Comparison of ENCODE assay signal across 8 mouse cellular contexts in genomic region chr8:84236998-84237473, GRCm38 (mm10). TPM values are rescaled to one million over a fixed set of nuclear protein-coding genes. Genes with fewer than 3 reads are reported as not detected.
A peak's percentile ranks its signal among the peaks of the same experiment; 100 is the strongest.
DNase-seq lines count a peak whose midpoint lies in the region; ATAC-seq and TF ChIP-seq lines count a peak whose summit lies in the region.

Zswim4 (minus strand) TSS chr8:84237055.

- TF ChIP-seq POLR2A in bone marrow macrophage, adult 2 months (IDR thresholded peaks at IDR 0.05; ENCODE audit: borderline replicate concordance, low read depth, low read length): no peak
- peak; percentile 63; the same call in 1 of the 2 replicates for TF ChIP-seq POLR2A in embryonic fibroblast, embryonic 13.5 days (IDR thresholded peaks at IDR 0.05; ENCODE audit: low read depth, low read length)

- peak within 1 kb of the TSS; percentile 74 for H3K4me3 ChIP-seq in bone marrow macrophage, adult 2 months (ENCODE audit: insufficient read depth, low read length)
- peak within 1 kb of the TSS; percentile 93 for H3K4me3 ChIP-seq in embryonic fibroblast, embryonic 13.5 days (ENCODE audit: insufficient read depth, low read length)
- peak within 1 kb of the TSS; percentile 94 for H3K4me3 ChIP-seq in kidney, embryonic 14.5 days (ENCODE audit: low read length)
- H3K4me3 ChIP-seq in limb, embryonic 15.5 days: peak within 1 kb of the TSS; percentile 93

- H3K36me3 ChIP-seq in kidney, embryonic 14.5 days (ENCODE audit: control insufficient read depth, insufficient read depth, low read length): peaks cover 18% of the 10 kb centered on the region; the same call in 1 of the 2 replicates
- H3K36me3 ChIP-seq in limb, embryonic 15.5 days: peaks cover 17% of the 10 kb centered on the region

- H3K9me3 ChIP-seq in kidney, embryonic 14.5 days (ENCODE audit: control insufficient read depth, low read length): no peaks in the 10 kb centered on the region
- no peaks in the 10 kb centered on the region for H3K9me3 ChIP-seq in limb, embryonic 15.5 days

- TF ChIP-seq CTCF in bone marrow macrophage, adult 2 months (IDR thresholded peaks at IDR 0.05; ENCODE audit: low read depth, low read length): no peak
- TF ChIP-seq CTCF in embryonic fibroblast, embryonic 13.5 days (IDR thresholded peaks at IDR 0.05; ENCODE audit: borderline replicate concordance, insufficient read depth, low read length): no peak

- peak within 1 kb of the TSS; percentile 38 for H3K27ac ChIP-seq in bone marrow macrophage, adult 2 months (ENCODE audit: insufficient read depth, low read depth, low read length)
- peak within 1 kb of the TSS; percentile 76 for H3K27ac ChIP-seq in embryonic fibroblast, embryonic 13.5 days (ENCODE audit: insufficient read depth, low read length)
- peak within 1 kb of the TSS; percentile 71 for H3K27ac ChIP-seq in kidney, embryonic 14.5 days (ENCODE audit: low read depth, low read length)
- peak within 1 kb of the TSS; percentile 87 for H3K27ac ChIP-seq in limb, embryonic 15.5 days

- H3K4me2 ChIP-seq in kidney, embryonic 14.5 days (replicated peaks; ENCODE audit: low read depth, low read length): peak within 1 kb of the TSS; percentile 83
- H3K4me2 ChIP-seq in limb, embryonic 15.5 days: peak within 1 kb of the TSS; percentile 66

- ATAC-seq in kidney, embryonic 14.5 days (ENCODE audit: low FRiP score, low TSS enrichment): peak; percentile 98
- ATAC-seq in limb, embryonic 15.5 days (ENCODE audit: insufficient number of reproducible peaks, low FRiP score, low TSS enrichment, low read depth): peak; percentile 99

- H3K4me1 ChIP-seq in bone marrow macrophage, adult 2 months (ENCODE audit: control insufficient read depth, insufficient read depth, low read length): peaks cover 10% of the 10 kb centered on the region
- no peaks in the 10 kb centered on the region for H3K4me1 ChIP-seq in embryonic fibroblast, embryonic 13.5 days (ENCODE audit: control insufficient read depth, insufficient read depth, low read length)
- peaks cover 12% of the 10 kb centered on the region for H3K4me1 ChIP-seq in kidney, embryonic 14.5 days (ENCODE audit: control insufficient read depth, insufficient read depth, low read length)
- H3K4me1 ChIP-seq in limb, embryonic 15.5 days: peaks cover 33% of the 10 kb centered on the region

- peak; percentile 100 for DNase-seq in A20 (ENCODE audit: low read depth, low spot score)
- peak; percentile 99 to 100 for DNase-seq in heart, adult 9 months (ENCODE audit: low spot score in 2 of 2)
- DNase-seq in monocyte, adult 2 months (ENCODE audit: low read depth in 1 of 2, low spot score in 2 of 2): peak; percentile 92 to 95
- peak; percentile 96 to 98 for DNase-seq in spleen, postnatal 36 days (ENCODE audit: low spot score in 2 of 2)

- WGBS in kidney, embryonic 14.5 days: under 1% methylated on average over 35 of the region's 35 CpGs
- 1% methylated on average over 35 of the region's 35 CpGs for WGBS in limb, embryonic 15.5 days

- peak within 1 kb of the TSS; percentile 94 for H3K9ac ChIP-seq in kidney, embryonic 14.5 days (ENCODE audit: low read depth, low read length)
- peak within 1 kb of the TSS; percentile 96 for H3K9ac ChIP-seq in limb, embryonic 15.5 days

- no peaks in the 10 kb centered on the region for H3K27me3 ChIP-seq in kidney, embryonic 14.5 days (ENCODE audit: control insufficient read depth, insufficient read depth, low read length)
- no peaks in the 10 kb centered on the region for H3K27me3 ChIP-seq in limb, embryonic 15.5 days

RNA-seq across cellular contexts. Expression of gene Zswim4, which starts in this region (rescaled TPM):
- 9.4 and 10.9 TPM in 2 replicates for polyA plus RNA-seq in bone marrow macrophage, adult 2 months (2012; ENCODE audit: insufficient read depth, insufficient read length, missing spikeins)
- 7.3 and 10.9 TPM in 2 replicates for polyA plus RNA-seq in embryonic fibroblast, embryonic 13.5 days (2011; ENCODE audit: insufficient read length, low read depth, missing spikeins)
- 10.2 and 15.7 TPM in 2 replicates for polyA plus RNA-seq in kidney, embryonic 14.5 days (2014; fragmentation: Nextera tagmentation; extraction: Ambion mirVana)
- 13.5 and 15.1 TPM in 2 replicates for polyA plus RNA-seq in limb, embryonic 15.5 days (2015; fragmentation: Nextera tagmentation; extraction: Ambion mirVana)

Comparison
In these comparisons a context has a peak if more than half of its experiments do, and no peak if none do; other contexts are left out.
1. Peak in every context shown above with its lines: DNase-seq, ATAC-seq, H3K4me3 ChIP-seq and H3K27ac ChIP-seq.